Mouse (Mus musculus) mouse trophoblast stem cell (cell line): ENCODE data around the gene Gkap1.

Source experiments
- in situ Hi-C, 2 experiments: fragments of 300-500 bp; cut with MseI, MboI; formaldehyde crosslinking; loops; 2 replicates in 1 of 2; 3 replicates in 1 of 2; pipeline ENCODE4 v1.15.1; 2025

Gene Gkap1

GRCm38 (mm10) chr13:58275599-58275998, at the start of gene Gkap1:
Gene Gkap1 (minus strand): TSS chr13:58275699.
- in situ Hi-C loops: loop anchor here in 1 of 2 experiments (25.0 kb wide), 1 partner anchor 287 kb away; no protein-coding TSS in a partner anchor

GRCm38 (mm10) chr13:58317768-58318167, 42.3 kb upstream of the Gkap1 start:
- in situ Hi-C loops: no loop called here

- in situ Hi-C loops: no loop called here
Observed at GRCm38 (mm10) chr13:58314991-58315390, 39.5 kb upstream of the Gkap1 start.

- in situ Hi-C loops: no loop called here
Observed at GRCm38 (mm10) chr13:58313758-58314157, 38.3 kb upstream of the Gkap1 start.

GRCm38 (mm10) chr13:58311351-58311750, 35.9 kb upstream of the Gkap1 start:
- in situ Hi-C loops: no loop called here

GRCm38 (mm10) chr13:58309499-58309898, 34.0 kb upstream of the Gkap1 start:
- in situ Hi-C loops: no loop called here

- in situ Hi-C loops: no loop called here
Observed at GRCm38 (mm10) chr13:58307453-58307852, 32.0 kb upstream of the Gkap1 start.

GRCm38 (mm10) chr13:58305230-58305629, 29.7 kb upstream of the Gkap1 start:
- in situ Hi-C loops: no loop called here

GRCm38 (mm10) chr13:58302421-58303145, 27.1 kb upstream of the Gkap1 start:
- in situ Hi-C loops: no loop called here

GRCm38 (mm10) chr13:58301961-58302360, 26.5 kb upstream of the Gkap1 start:
- in situ Hi-C loops: no loop called here

GRCm38 (mm10) chr13:58298756-58299155, 23.3 kb upstream of the Gkap1 start:
- in situ Hi-C loops: loop anchor here in 1 of 2 experiments (25.0 kb wide), 1 partner anchor 264 kb away; no protein-coding TSS in a partner anchor

GRCm38 (mm10) chr13:58295582-58295981, 20.1 kb upstream of the Gkap1 start:
- in situ Hi-C loops: loop anchor here in 1 of 2 experiments (25.0 kb wide), 1 partner anchor 267 kb away; no protein-coding TSS in a partner anchor

GRCm38 (mm10) chr13:58292811-58293210, 17.3 kb upstream of the Gkap1 start:
- in situ Hi-C loops: loop anchor here in 1 of 2 experiments (25.0 kb wide), 1 partner anchor 269 kb away; no protein-coding TSS in a partner anchor

- in situ Hi-C loops: loop anchor here (5.0 to 25.0 kb wide), 4 partner anchors 93 to 273 kb away; partner anchors contain the start of gene 2210016F16Rik (in 1 of the 2)
Observed at GRCm38 (mm10) chr13:58289308-58289707, 13.8 kb upstream of the Gkap1 start.

GRCm38 (mm10) chr13:58287822-58288221, 12.3 kb upstream of the Gkap1 start:
- in situ Hi-C loops: loop anchor here (5.0 to 25.0 kb wide), 4 partner anchors 94 to 274 kb away; partner anchors contain the start of gene 2210016F16Rik (in 1 of the 2)

GRCm38 (mm10) chr13:58283466-58283865, 8.0 kb upstream of the Gkap1 start:
- in situ Hi-C loops: loop anchor here (10.0 to 25.0 kb wide), 2 partner anchors 261 to 279 kb away; no protein-coding TSS in a partner anchor

GRCm38 (mm10) chr13:58281936-58282335, 6.4 kb upstream of the Gkap1 start:
- in situ Hi-C loops: loop anchor here (10.0 to 25.0 kb wide), 2 partner anchors 263 to 280 kb away; no protein-coding TSS in a partner anchor

GRCm38 (mm10) chr13:58280528-58280927, 5.0 kb upstream of the Gkap1 start:
- in situ Hi-C loops: loop anchor here (10.0 to 25.0 kb wide), 2 partner anchors 264 to 282 kb away; no protein-coding TSS in a partner anchor

- in situ Hi-C loops: loop anchor here in 1 of 2 experiments (25.0 kb wide), 1 partner anchor 286 kb away; no protein-coding TSS in a partner anchor
Observed at GRCm38 (mm10) chr13:58276256-58276655, 757 bp upstream of the Gkap1 start.

GRCm38 (mm10) chr13:58275076-58275475, 423 bp downstream of the Gkap1 start:
- in situ Hi-C loops: loop anchor here in 1 of 2 experiments (25.0 kb wide), 1 partner anchor 287 kb away; no protein-coding TSS in a partner anchor

GRCm38 (mm10) chr13:58274259-58274991, 1.1 kb downstream of the Gkap1 start:
- in situ Hi-C loops: no loop called here
